Mouse (Mus musculus) embryonic facial prominence, embryonic 11.5 days (tissue): ENCODE results near the gene Bcl2a1c. TPM values are rescaled to one million over a fixed set of nuclear protein-coding genes. Genes with fewer than 3 reads are reported as not detected.
A peak's percentile ranks its signal among the peaks of the same experiment; 100 is the strongest.
"Not testable (repeated sequence)": the region's sequence is repeated elsewhere in the genome, so short reads cannot be mapped to it uniquely, and the experiment has no call there.

Experiments
- ATAC-seq: fragments of 200-750 bp; cut with Nextera tagmentation; replicated peaks from 2 replicates; pipeline ENCODE4 v1.8.0; 2017; ENCODE audit warnings: low read depth; ENCODE audit not compliant: insufficient number of reproducible peaks, low FRiP score, low TSS enrichment
- DNase-seq: peaks from one replicate; pipeline ENCODE4 v3.0.0-alpha.2; 2015; ENCODE audit warnings: low spot score
- H3K27ac ChIP-seq: fragments of 300-500 bp; sonication (generic); replicated peaks from 2 replicates; pipeline ENCODE4 v1.5.1; 2014; ENCODE audit warnings: mild to moderate bottlenecking, low read depth, low read length, control low read depth
- H3K27me3 ChIP-seq: fragments of 300-500 bp; sonication (generic); 2 replicates; pipeline ENCODE4 v1.6.1; 2014; ENCODE audit warnings: mild to moderate bottlenecking, low read length, moderate library complexity, mixed read lengths; ENCODE audit not compliant: control insufficient read depth, insufficient read depth
- H3K36me3 ChIP-seq: fragments of 300-500 bp; sonication (generic); replicated peaks from 2 replicates; pipeline ENCODE4 v1.6.1; 2014; ENCODE audit warnings: low read depth, mild to moderate bottlenecking, low read length, moderate library complexity, mixed read lengths; ENCODE audit not compliant: control insufficient read depth, insufficient read depth
- H3K4me1 ChIP-seq: fragments of 300-500 bp; sonication (generic); 2 replicates; pipeline ENCODE4 v1.6.1; 2014; ENCODE audit warnings: low read length, mixed read lengths; ENCODE audit not compliant: control insufficient read depth, insufficient read depth
- H3K4me2 ChIP-seq: fragments of 300-500 bp; sonication (generic); 2 replicates; pipeline ENCODE4 v1.6.1; 2014; ENCODE audit warnings: low read depth, mild to moderate bottlenecking, control low read depth, low read length, moderate library complexity
- H3K4me3 ChIP-seq: fragments of 300-500 bp; sonication (generic); 2 replicates; pipeline ENCODE4 v1.5.1; 2014; ENCODE audit warnings: low read depth, low read length, control low read depth
- H3K9ac ChIP-seq: fragments of 300-500 bp; sonication (generic); replicated peaks from 2 replicates; pipeline ENCODE4 v1.6.1; 2014; ENCODE audit warnings: mild to moderate bottlenecking, control low read depth, low read length
- H3K9me3 ChIP-seq: fragments of 300-500 bp; sonication (generic); replicated peaks from 2 replicates; pipeline ENCODE4 v1.6.1; 2016; ENCODE audit warnings: mild to moderate bottlenecking, low read length, inconsistent platforms, mixed read lengths; ENCODE audit not compliant: control insufficient read depth
- WGBS: fragments of 180-500 bp; shearing (Covaris S2); extraction: QIAGEN DNeasy Blood & Tissue Kit; methylation state at CpG from one replicate; pipeline ENCODE4 v1.1.7; 2014; 5-methylcytosine and 5-hydroxymethylcytosine counted together
- polyA plus RNA-seq: library from polyadenylated mRNA; unstranded; fragments of >200 nt; fragmentation: Nextera tagmentation; extraction: Ambion mirVana; gene quantifications from 2 replicates; pipeline ENCODE4 v1.2.1, GENCODE M21; 2014

The Bcl2a1c gene
- polyA plus RNA-seq, 1 experiment from 2014 or later: not detected

GRCm38 (mm10) chr9:114369389-114369788 is 39.5 kb downstream of the Bcl2a1c start:
- not testable (repeated sequence) for H3K4me3 ChIP-seq, H3K27ac ChIP-seq, ATAC-seq, H3K4me1 ChIP-seq, H3K9ac ChIP-seq, H3K27me3 ChIP-seq, H3K9me3 ChIP-seq, H3K36me3 ChIP-seq, H3K4me2 ChIP-seq
- 63% methylated on average over 5 of the region's 5 CpGs for WGBS
- peak; percentile 35 for DNase-seq

GRCm38 (mm10) chr9:114371717-114372116 is 41.8 kb downstream of the Bcl2a1c start:
- 34% methylated on average over 5 of the region's 5 CpGs for WGBS
- not testable (repeated sequence) for H3K27ac ChIP-seq, H3K4me2 ChIP-seq, H3K36me3 ChIP-seq, H3K4me3 ChIP-seq, H3K9me3 ChIP-seq, H3K27me3 ChIP-seq, H3K9ac ChIP-seq, DNase-seq, H3K4me1 ChIP-seq, ATAC-seq

- WGBS: 92% methylated on average over 10 of the region's 10 CpGs
- no peaks in the 10 kb centered on the region for H3K4me1 ChIP-seq
- ATAC-seq: no peak
Observed at GRCm38 (mm10) chr9:114375276-114375962, 45.5 kb downstream of the Bcl2a1c start.

GRCm38 (mm10) chr9:114377168-114377567 is 47.2 kb downstream of the Bcl2a1c start:
- no peak for ATAC-seq

More at GRCm38 (mm10) chr9:114375276-114375962, 45.5 kb downstream of the Bcl2a1c start:
- Histone ChIP-seq H3K9me3 (no peaks in the 10 kb centered on the region), H3K27me3 (no peaks in the 10 kb centered on the region), H3K4me3 (no peak overlapping the region), H3K9ac (no peak overlapping the region), H3K4me2 (no peak overlapping the region), H3K27ac (no peak overlapping the region), H3K36me3 (no peaks in the 10 kb centered on the region)
- no peak for DNase-seq

GRCm38 (mm10) chr9:114379871-114380270 is 49.9 kb downstream of the Bcl2a1c start:
- ATAC-seq (no peak), DNase-seq (no peak)
- no peak overlapping the region for H3K27ac ChIP-seq
- no peaks in the 10 kb centered on the region for H3K4me1 ChIP-seq
- 78% methylated on average over 12 of the region's 12 CpGs for whole genome bisulfite sequencing
- no peak overlapping the region for H3K4me2 ChIP-seq
- H3K36me3 ChIP-seq: no peaks in the 10 kb centered on the region
- H3K9ac ChIP-seq: no peak overlapping the region; the same call in 1 of the 2 replicates
- H3K4me3 ChIP-seq: no peak overlapping the region
- H3K27me3 ChIP-seq: no peaks in the 10 kb centered on the region
- H3K9me3 ChIP-seq: no peaks in the 10 kb centered on the region

More at GRCm38 (mm10) chr9:114377168-114377567, 47.2 kb downstream of the Bcl2a1c start:
- Histone ChIP-seq H3K9ac (no peak overlapping the region), H3K27ac (no peak overlapping the region), H3K36me3 (no peaks in the 10 kb centered on the region), H3K4me3 (no peak overlapping the region), H3K4me1 (no peaks in the 10 kb centered on the region), H3K4me2 (no peak overlapping the region), H3K9me3 (no peaks in the 10 kb centered on the region), H3K27me3 (no peaks in the 10 kb centered on the region)
- no peak for DNase-seq
- WGBS: 92% methylated on average over 10 of the region's 10 CpGs

Other genes starting within 250 kb of the Bcl2a1c start
- 63.4 and 68.4 TPM in 2 replicates for gene Crtap, start 60.5 kb downstream of the Bcl2a1c start, polyA plus RNA-seq
- gene Glb1, start 70.9 kb downstream of the Bcl2a1c start, polyA plus RNA-seq: 23.3 and 27.4 TPM in 2 replicates
- gene Tmppe, start 71.0 kb downstream of the Bcl2a1c start, polyA plus RNA-seq: 2.2 and 3.5 TPM in 2 replicates
- not detected in 2 replicates for gene Ccr4, start 174.8 kb downstream of the Bcl2a1c start, polyA plus RNA-seq
- gene C130032M10Rik, start 185.6 kb downstream of the Bcl2a1c start, polyA plus RNA-seq: not detected in 2 replicates
- gene Trim71, start 234.2 kb downstream of the Bcl2a1c start, polyA plus RNA-seq: 1.9 and 2.2 TPM in 2 replicates